Mouse (Mus musculus) heart, postnatal 36 days (tissue): ENCODE measurements around the gene Mettl4. TPM values are rescaled to one million over a fixed set of nuclear protein-coding genes. Genes with fewer than 3 reads are reported as not detected.
"Not testable (repeated sequence)": the region's sequence is repeated elsewhere in the genome, so short reads cannot be mapped to it uniquely, and the experiment has no call there.

ENCODE experiments used
- DNase-seq, 2 experiments: peaks; one replicate each; pipeline ENCODE4 v3.0.0; 2021 to 2022
- intact Hi-C: fragments of 180-260 bp; cut with DNase I; formaldehyde crosslinking; loops from one replicate; pipeline ENCODE4 v1.15.1; 2025
- total RNA-seq, 2 experiments: library from RNA; stranded (reverse); gene quantifications; 2 replicates each; pipeline ENCODE4 v1.2.3; 2021

Mettl4 gene
- 1 to 10 TPM; 6.9 to 7.7 TPM for total RNA-seq

- DNase-seq = peak; percentile 90 to 92
- intact Hi-C loops = loop anchor here (2.0 kb wide), 1 partner anchor 85 kb away; no protein-coding TSS in a partner anchor
Observed at GRCm38 (mm10) chr17:94749466-94750135, at the start of gene Mettl4. TSS of gene Mettl4 (minus strand) at chr17:94750019.

GRCm38 (mm10) chr17:94778871-94779482 lies 29.2 kb upstream of the Mettl4 start:
- no peak for DNase-seq
- intact Hi-C loops = no loop called here

DNA sequence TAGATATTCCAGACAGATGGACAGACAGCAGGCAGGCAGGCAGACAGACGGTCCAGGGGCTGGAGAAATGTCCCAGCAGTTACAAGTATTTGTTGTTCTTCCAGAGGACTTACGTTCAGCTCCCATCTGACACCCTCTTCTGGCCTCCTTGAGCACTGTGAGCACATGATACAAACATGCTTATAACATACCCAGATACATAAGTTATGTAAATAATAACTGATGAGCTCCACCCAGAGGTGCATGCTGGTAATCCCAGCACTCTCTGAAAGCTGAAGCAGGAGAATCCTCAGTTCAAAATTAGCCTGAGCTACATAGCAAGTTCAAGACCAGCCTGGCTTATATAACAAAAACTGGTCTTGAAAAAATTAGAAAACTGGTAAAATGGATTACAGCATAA lies 18.7 kb upstream of the Mettl4 start:
- DNase-seq = no peak
- intact Hi-C loops = no loop called here

DNA sequence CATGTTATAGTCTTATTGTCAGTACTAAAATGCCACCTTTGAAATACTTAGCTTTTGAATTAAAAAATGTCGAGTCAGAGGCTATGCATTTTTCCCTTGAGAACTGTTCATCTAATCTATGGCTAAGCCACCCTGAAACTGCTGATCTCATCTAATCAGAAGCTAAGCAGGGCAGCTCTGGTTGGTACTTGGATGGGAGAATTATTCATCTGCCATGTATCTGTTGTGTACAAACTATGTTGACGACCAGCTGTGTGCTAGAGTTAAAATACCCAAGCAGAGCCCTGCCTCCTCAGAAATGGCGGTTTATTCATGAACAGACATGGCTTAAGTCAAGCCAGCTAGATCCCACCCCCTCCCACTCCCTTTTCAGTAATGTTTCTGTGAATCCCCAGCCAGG lies 14.9 kb upstream of the Mettl4 start:
- intact Hi-C loops = no loop called here
- DNase-seq = no peak

DNA sequence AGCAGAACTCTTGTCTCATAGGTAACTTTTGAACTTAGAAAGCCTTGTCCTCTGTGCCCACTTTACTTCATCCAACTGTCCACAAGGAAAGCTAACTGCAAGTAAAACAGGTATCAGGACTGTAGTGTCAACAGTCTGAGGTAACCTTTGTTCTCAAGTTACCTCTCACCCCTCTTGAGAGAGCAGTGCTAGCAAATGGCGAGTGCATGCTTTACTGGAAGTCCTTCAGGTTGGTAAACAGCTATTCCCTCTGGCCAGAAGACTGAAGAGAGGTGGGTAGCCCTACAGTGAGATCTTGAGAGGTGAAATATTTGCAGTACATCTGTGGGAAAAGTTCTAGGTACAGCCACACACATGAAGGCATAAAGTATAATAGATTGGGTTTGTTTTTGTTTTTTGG lies 14.2 kb upstream of the Mettl4 start:
- DNase-seq = no peak
- intact Hi-C loops = no loop called here

DNA sequence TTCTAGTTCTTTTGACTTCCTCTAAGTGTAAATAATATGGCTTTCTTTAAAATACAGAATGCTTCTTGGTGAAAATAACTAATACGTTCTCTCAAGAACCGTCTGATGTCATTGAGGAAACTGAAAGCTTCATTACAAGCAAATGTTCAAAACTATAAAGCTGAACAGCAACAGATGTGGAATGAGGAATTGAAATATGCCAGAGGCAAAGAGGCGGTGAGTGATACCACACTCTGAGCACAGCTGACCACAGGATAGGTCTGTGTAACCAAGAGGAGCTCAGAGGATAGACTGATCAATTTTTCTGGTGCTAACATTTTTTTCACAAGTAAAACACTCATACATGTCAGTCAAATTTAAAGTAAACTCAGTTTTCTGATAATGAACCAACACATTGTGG lies 12.6 kb upstream of the Mettl4 start:
- DNase-seq = no peak
- intact Hi-C loops = no loop called here

- no peak for DNase-seq
- intact Hi-C loops = no loop called here
Observed at GRCm38 (mm10) chr17:94750136-94750729, 414 bp upstream of the Mettl4 start.

DNA sequence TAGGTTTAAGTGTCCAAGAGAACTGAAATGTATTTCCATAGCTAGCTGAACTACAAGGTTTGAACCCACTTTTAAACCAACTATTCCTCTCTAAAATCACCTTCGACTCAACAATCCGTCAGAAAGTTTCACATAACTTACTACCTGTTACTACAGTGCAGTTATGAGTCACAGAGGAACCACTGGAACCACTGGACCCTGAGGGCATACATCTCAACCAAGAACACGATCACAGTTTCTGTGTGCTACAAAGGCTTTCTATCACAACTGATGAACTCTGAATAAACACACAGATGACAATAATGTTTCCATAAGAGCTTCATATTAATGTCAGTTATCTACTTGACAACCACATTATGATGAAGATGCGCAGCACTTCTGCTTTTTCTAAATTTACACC lies 11.6 kb downstream of the Mettl4 start:
- DNase-seq = no peak
- intact Hi-C loops = loop anchor here (10.0 kb wide), 1 partner anchor 973 kb away; no protein-coding TSS in a partner anchor

GRCm38 (mm10) chr17:94735885-94736284 lies 13.9 kb downstream of the Mettl4 start:
- intact Hi-C loops = loop anchor here (10.0 kb wide), 1 partner anchor 971 kb away; no protein-coding TSS in a partner anchor
- no peak for DNase-seq

- intact Hi-C loops = loop anchor here (10.0 kb wide), 1 partner anchor 971 kb away; no protein-coding TSS in a partner anchor
- DNase-seq = no peak
Observed at GRCm38 (mm10) chr17:94735437-94735836, 14.4 kb downstream of the Mettl4 start.

- DNase-seq = not testable (repeated sequence)
- intact Hi-C loops = loop anchor here (5.0 to 10.0 kb wide), 2 partner anchors 966 to 1573 kb away; no protein-coding TSS in a partner anchor
Observed at GRCm38 (mm10) chr17:94730416-94730815, 19.4 kb downstream of the Mettl4 start.

- intact Hi-C loops = no loop called here
- no peak for DNase-seq
Observed at GRCm38 (mm10) chr17:94726750-94727149, 23.1 kb downstream of the Mettl4 start.

GRCm38 (mm10) chr17:94673515-94674317 lies 76.1 kb downstream of the Mettl4 start:
- intact Hi-C loops = no loop called here
- no peak for DNase-seq
